Mouse (Mus musculus): ENCODE data around the gene Lmf1. TPM values are rescaled to one million over a fixed set of nuclear protein-coding genes. Genes with fewer than 3 reads are reported as not detected.

The Lmf1 gene
- polyA plus RNA-seq, 1 experiment: 36.3 TPM

- no peak overlapping the region for H3ac ChIP-seq (ENCODE audit: control insufficient read depth, insufficient read length)
- H3K79me2 ChIP-seq (ENCODE audit: control insufficient read depth, insufficient read depth): no peaks in the 10 kb centered on the region
- no peaks in the 10 kb centered on the region for H3K36me3 ChIP-seq (ENCODE audit: control insufficient read depth, insufficient read depth)
- TF ChIP-seq TCF12 (IDR thresholded peaks at IDR 0.05; ENCODE audit: insufficient read depth, poor library complexity, severe bottlenecking): no peak
- TF ChIP-seq POLR2A (IDR thresholded peaks at IDR 0.05; ENCODE audit: insufficient read length, low read depth): no peak
- TF ChIP-seq USF1 (IDR thresholded peaks at IDR 0.05; ENCODE audit: low read depth): no peak
- TF ChIP-seq POLR2AphosphoS2 (IDR thresholded peaks at IDR 0.05; ENCODE audit: insufficient read length, low read depth): no peak
- no peak for TF ChIP-seq MYOG (IDR thresholded peaks at IDR 0.05; ENCODE audit: control insufficient read depth in 1 of 3, insufficient read depth in 1 of 3, insufficient read length in 2 of 3, low read depth in 2 of 3)
- no peak for TF ChIP-seq SRF (IDR thresholded peaks at IDR 0.05; ENCODE audit: control insufficient read depth, insufficient read length, low read depth)
- no peak for TF ChIP-seq MAX (IDR thresholded peaks at IDR 0.05; ENCODE audit: low read depth)
- TF ChIP-seq E2F4 (IDR thresholded peaks at IDR 0.05; ENCODE audit: insufficient read depth): no peak
- no peak for TF ChIP-seq CEBPB (IDR thresholded peaks at IDR 0.05; ENCODE audit: insufficient read depth, poor library complexity, severe bottlenecking)
- no peak for TF ChIP-seq TCF3 (IDR thresholded peaks at IDR 0.05; ENCODE audit: insufficient read length, low read depth)
- TF ChIP-seq REST (IDR thresholded peaks at IDR 0.05; ENCODE audit: insufficient read depth, insufficient read length): no peak
- TF ChIP-seq MYOD1 (IDR thresholded peaks at IDR 0.05; ENCODE audit: control insufficient read depth in 1 of 3, insufficient read length in 2 of 3, low read depth in 2 of 3): no peak
- H3K27me3 ChIP-seq (ENCODE audit: control insufficient read depth, insufficient read depth, insufficient read length): peaks cover 33% of the 10 kb centered on the region
- H3K4me2 ChIP-seq (ENCODE audit: low read depth): no peak overlapping the region
- no peak overlapping the region for H3K4me3 ChIP-seq
Measured at GRCm38 (mm10) chr17:25681636-25682035, 102.8 kb downstream of the Lmf1 start.

- H3K79me2 ChIP-seq (ENCODE audit: control insufficient read depth, insufficient read depth): no peaks in the 10 kb centered on the region
- no peak overlapping the region for H3K4me2 ChIP-seq (ENCODE audit: low read depth)
Measured at GRCm38 (mm10) chr17:25686323-25686722, 107.4 kb downstream of the Lmf1 start.

GRCm38 (mm10) chr17:25688922-25689321 lies 110.0 kb downstream of the Lmf1 start:
- H3ac ChIP-seq (ENCODE audit: control insufficient read depth, insufficient read length): no peak overlapping the region
- H3K4me3 ChIP-seq: no peak overlapping the region
- H3K36me3 ChIP-seq (ENCODE audit: control insufficient read depth, insufficient read depth): no peaks in the 10 kb centered on the region
- H3K27me3 ChIP-seq (ENCODE audit: control insufficient read depth, insufficient read depth, insufficient read length): peaks cover 22% of the 10 kb centered on the region
- TF ChIP-seq POLR2AphosphoS2 (IDR thresholded peaks at IDR 0.05; ENCODE audit: insufficient read length, low read depth) (no peak), MYOD1 (IDR thresholded peaks at IDR 0.05; ENCODE audit: control insufficient read depth in 1 of 3, insufficient read length in 2 of 3, low read depth in 2 of 3) (peak in 2 of 3 experiments; percentile 33 to 49), MAX (IDR thresholded peaks at IDR 0.05; ENCODE audit: low read depth) (no peak), CEBPB (IDR thresholded peaks at IDR 0.05; ENCODE audit: insufficient read depth, poor library complexity, severe bottlenecking) (no peak)
- no peaks in the 10 kb centered on the region for H3K79me2 ChIP-seq (ENCODE audit: control insufficient read depth, insufficient read depth)
- H3K4me2 ChIP-seq (ENCODE audit: low read depth): no peak overlapping the region

More at GRCm38 (mm10) chr17:25686323-25686722, 107.4 kb downstream of the Lmf1 start:
- Histone ChIP-seq H3ac (ENCODE audit: control insufficient read depth, insufficient read length) (no peak overlapping the region), H3K27me3 (ENCODE audit: control insufficient read depth, insufficient read depth, insufficient read length) (peaks cover 28% of the 10 kb centered on the region), H3K36me3 (ENCODE audit: control insufficient read depth, insufficient read depth) (no peaks in the 10 kb centered on the region), H3K4me3 (no peak overlapping the region)
- TF ChIP-seq USF1 (IDR thresholded peaks at IDR 0.05; ENCODE audit: low read depth) (no peak), MYOD1 (IDR thresholded peaks at IDR 0.05; ENCODE audit: control insufficient read depth in 1 of 3, insufficient read length in 2 of 3, low read depth in 2 of 3) (no peak), POLR2AphosphoS2 (IDR thresholded peaks at IDR 0.05; ENCODE audit: insufficient read length, low read depth) (no peak), TCF3 (IDR thresholded peaks at IDR 0.05; ENCODE audit: insufficient read length, low read depth) (no peak), REST (IDR thresholded peaks at IDR 0.05; ENCODE audit: insufficient read depth, insufficient read length) (no peak), SRF (IDR thresholded peaks at IDR 0.05; ENCODE audit: control insufficient read depth, insufficient read length, low read depth) (no peak), TCF12 (IDR thresholded peaks at IDR 0.05; ENCODE audit: insufficient read depth, poor library complexity, severe bottlenecking) (no peak), CEBPB (IDR thresholded peaks at IDR 0.05; ENCODE audit: insufficient read depth, poor library complexity, severe bottlenecking) (no peak), E2F4 (IDR thresholded peaks at IDR 0.05; ENCODE audit: insufficient read depth) (no peak), MAX (IDR thresholded peaks at IDR 0.05; ENCODE audit: low read depth) (no peak), MYOG (IDR thresholded peaks at IDR 0.05; ENCODE audit: control insufficient read depth in 1 of 3, insufficient read depth in 1 of 3, insufficient read length in 2 of 3, low read depth in 2 of 3) (no peak), POLR2A (IDR thresholded peaks at IDR 0.05; ENCODE audit: insufficient read length, low read depth) (no peak)

GRCm38 (mm10) chr17:25696263-25696662 lies 117.4 kb downstream of the Lmf1 start:
- TF ChIP-seq TCF12 (IDR thresholded peaks at IDR 0.05; ENCODE audit: insufficient read depth, poor library complexity, severe bottlenecking): peak; percentile 24
- peak; percentile 64 for TF ChIP-seq TCF3 (IDR thresholded peaks at IDR 0.05; ENCODE audit: insufficient read length, low read depth)
- peak in 2 of 3 experiments; percentile 91 to 92 for TF ChIP-seq MYOG (IDR thresholded peaks at IDR 0.05; ENCODE audit: control insufficient read depth in 1 of 3, insufficient read depth in 1 of 3, insufficient read length in 2 of 3, low read depth in 2 of 3)
- TF ChIP-seq POLR2A (IDR thresholded peaks at IDR 0.05; ENCODE audit: insufficient read length, low read depth): no peak
- no peak for TF ChIP-seq SRF (IDR thresholded peaks at IDR 0.05; ENCODE audit: control insufficient read depth, insufficient read length, low read depth)
- TF ChIP-seq MYOD1 (IDR thresholded peaks at IDR 0.05; ENCODE audit: control insufficient read depth in 1 of 3, insufficient read length in 2 of 3, low read depth in 2 of 3): peak in 2 of 3 experiments; percentile 90 to 94
- TF ChIP-seq CEBPB (IDR thresholded peaks at IDR 0.05; ENCODE audit: insufficient read depth, poor library complexity, severe bottlenecking): no peak
- no peak overlapping the region for H3K4me2 ChIP-seq (ENCODE audit: low read depth)
- peaks cover 24% of the 10 kb centered on the region for H3K27me3 ChIP-seq (ENCODE audit: control insufficient read depth, insufficient read depth, insufficient read length)
- no peaks in the 10 kb centered on the region for H3K79me2 ChIP-seq (ENCODE audit: control insufficient read depth, insufficient read depth)
- no peaks in the 10 kb centered on the region for H3K36me3 ChIP-seq (ENCODE audit: control insufficient read depth, insufficient read depth)
- H3ac ChIP-seq (ENCODE audit: control insufficient read depth, insufficient read length): no peak overlapping the region
- H3K4me3 ChIP-seq: no peak overlapping the region

- TF ChIP-seq CEBPB (IDR thresholded peaks at IDR 0.05; ENCODE audit: insufficient read depth, poor library complexity, severe bottlenecking) (no peak), MAX (IDR thresholded peaks at IDR 0.05; ENCODE audit: low read depth) (no peak), TCF12 (IDR thresholded peaks at IDR 0.05; ENCODE audit: insufficient read depth, poor library complexity, severe bottlenecking) (no peak), TCF3 (IDR thresholded peaks at IDR 0.05; ENCODE audit: insufficient read length, low read depth) (no peak), SRF (IDR thresholded peaks at IDR 0.05; ENCODE audit: control insufficient read depth, insufficient read length, low read depth) (no peak), MYOG (IDR thresholded peaks at IDR 0.05; ENCODE audit: control insufficient read depth in 1 of 3, insufficient read depth in 1 of 3, insufficient read length in 2 of 3, low read depth in 2 of 3) (no peak), E2F4 (IDR thresholded peaks at IDR 0.05; ENCODE audit: insufficient read depth) (no peak), MYOD1 (IDR thresholded peaks at IDR 0.05; ENCODE audit: control insufficient read depth in 1 of 3, insufficient read length in 2 of 3, low read depth in 2 of 3) (no peak), POLR2A (IDR thresholded peaks at IDR 0.05; ENCODE audit: insufficient read length, low read depth) (no peak)
- H3K27me3 ChIP-seq (ENCODE audit: control insufficient read depth, insufficient read depth, insufficient read length): peaks cover 28% of the 10 kb centered on the region
- no peaks in the 10 kb centered on the region for H3K79me2 ChIP-seq (ENCODE audit: control insufficient read depth, insufficient read depth)
- H3K36me3 ChIP-seq (ENCODE audit: control insufficient read depth, insufficient read depth): no peaks in the 10 kb centered on the region
- H3K4me3 ChIP-seq: no peak overlapping the region
- H3K4me2 ChIP-seq (ENCODE audit: low read depth): no peak overlapping the region
- H3ac ChIP-seq (ENCODE audit: control insufficient read depth, insufficient read length): no peak overlapping the region
Measured at GRCm38 (mm10) chr17:25698446-25698845, 119.6 kb downstream of the Lmf1 start.
